Mouse (Mus musculus) neural tube, embryonic 15.5 days (tissue): Measurements from ENCODE around the gene Lypd3. TPM values are rescaled to one million over a fixed set of nuclear protein-coding genes. Genes with fewer than 3 reads are reported as not detected.
A peak's percentile ranks its signal among the peaks of the same experiment; 100 is the strongest.
"Not testable (repeated sequence)": the region's sequence is repeated elsewhere in the genome, so short reads cannot be mapped to it uniquely, and the experiment has no call there.

Experiments used
- ATAC-seq: fragments of 200-750 bp; cut with Nextera tagmentation; 2 replicates; pipeline ENCODE4 v1.8.0; 2017; ENCODE audit warnings: mild to moderate bottlenecking, moderate TSS enrichment, moderate library complexity; ENCODE audit not compliant: low FRiP score
- H3K27ac ChIP-seq: fragments of 300-500 bp; sonication (generic); replicated peaks from 2 replicates; pipeline ENCODE4 v1.5.1; 2015; ENCODE audit warnings: mild to moderate bottlenecking, inconsistent platforms
- H3K27me3 ChIP-seq: fragments of 300-500 bp; sonication (generic); replicated peaks from 2 replicates; pipeline ENCODE4 v1.6.1; 2015; ENCODE audit warnings: inconsistent platforms
- H3K36me3 ChIP-seq: fragments of 300-500 bp; sonication (generic); 2 replicates; pipeline ENCODE4 v1.6.1; 2015; ENCODE audit warnings: inconsistent platforms
- H3K4me1 ChIP-seq: fragments of 300-500 bp; sonication (generic); 2 replicates; pipeline ENCODE4 v1.6.1; 2015; ENCODE audit warnings: inconsistent platforms
- H3K4me2 ChIP-seq: fragments of 300-500 bp; sonication (generic); 2 replicates; pipeline ENCODE4 v1.6.1; 2015; ENCODE audit warnings: inconsistent platforms, mild to moderate bottlenecking, moderate library complexity
- H3K4me3 ChIP-seq: fragments of 300-500 bp; sonication (generic); replicated peaks from 2 replicates; pipeline ENCODE4 v1.5.1; 2015; ENCODE audit warnings: mild to moderate bottlenecking, inconsistent platforms
- H3K9ac ChIP-seq: fragments of 300-500 bp; sonication (generic); replicated peaks from 2 replicates; pipeline ENCODE4 v1.6.1; 2015; ENCODE audit warnings: mild to moderate bottlenecking, inconsistent platforms
- H3K9me3 ChIP-seq: fragments of 300-500 bp; sonication (generic); replicated peaks from 2 replicates; pipeline ENCODE4 v1.6.1; 2016; ENCODE audit warnings: inconsistent platforms
- WGBS: fragments of 180-500 bp; shearing (Covaris S2); methylation state at CpG from one replicate; pipeline ENCODE4 v1.1.7; 2015; ENCODE audit warnings: mixed read lengths; 5-methylcytosine and 5-hydroxymethylcytosine counted together
- polyA plus RNA-seq: library from polyadenylated mRNA; unstranded; fragments of >200 nt; fragmentation: Nextera tagmentation; extraction: Ambion mirVana; gene quantifications from 2 replicates; pipeline ENCODE4 v1.2.1, GENCODE M21; 2015

Gene Lypd3
- polyA plus RNA-seq, 1 experiment from 2014 or later: 0.36 TPM

DNA sequence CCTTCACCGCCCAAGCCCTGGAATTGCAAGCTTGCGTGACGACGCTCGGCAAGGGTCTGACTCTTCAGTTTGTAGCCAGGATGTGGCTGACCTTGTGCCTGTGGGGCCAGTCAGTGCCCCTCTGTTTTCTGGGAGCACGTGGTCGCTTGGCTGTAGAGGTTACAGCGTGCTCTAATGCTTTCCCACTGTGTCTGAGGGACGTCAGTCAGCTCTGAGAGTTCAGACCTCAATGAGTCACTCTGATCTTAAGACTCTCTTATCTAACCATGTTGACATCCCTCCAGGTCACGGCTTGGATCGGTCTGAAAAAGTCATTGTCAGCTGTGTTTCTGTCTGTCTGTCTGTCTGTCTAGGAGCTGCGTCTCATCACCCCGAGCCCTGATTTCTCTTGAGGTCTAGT is 21.5 kb upstream of the Lypd3 start:
- Histone ChIP-seq H3K4me2 (no peak overlapping the region), H3K9me3 (no peaks in the 10 kb centered on the region), H3K36me3 (no peaks in the 10 kb centered on the region), H3K27me3 (peaks cover 44% of the 10 kb centered on the region), H3K27ac (no peak overlapping the region), H3K9ac (no peak overlapping the region), H3K4me3 (no peak overlapping the region), H3K4me1 (peaks cover 23% of the 10 kb centered on the region)
- ATAC-seq: no peak
- WGBS: 84% methylated on average over 13 of the region's 13 CpGs

DNA sequence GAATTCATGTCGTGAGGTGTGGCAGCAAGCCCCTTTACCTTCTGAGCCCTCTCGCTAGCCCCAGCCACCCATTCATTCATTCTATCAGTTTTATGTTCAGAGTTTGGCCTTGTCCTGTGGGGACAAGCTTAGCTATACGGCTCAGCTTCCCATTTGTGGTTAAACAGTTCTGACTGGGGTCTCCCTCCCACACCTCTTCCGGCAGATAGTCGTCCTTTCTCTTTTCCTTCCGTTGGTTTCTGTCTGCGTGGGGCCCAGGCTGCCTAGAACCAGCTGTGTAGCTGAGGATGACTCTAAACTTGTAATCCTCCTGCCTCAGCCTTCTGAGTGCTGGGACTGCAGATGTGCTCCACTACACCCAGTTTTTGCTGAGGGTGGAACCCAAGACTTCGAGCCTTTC is 18.6 kb upstream of the Lypd3 start:
- H3K27me3 ChIP-seq: peaks cover 17% of the 10 kb centered on the region
- no peak overlapping the region for H3K27ac ChIP-seq
- H3K9ac ChIP-seq: no peak overlapping the region
- H3K36me3 ChIP-seq: no peaks in the 10 kb centered on the region
- no peak overlapping the region for H3K4me2 ChIP-seq
- H3K9me3 ChIP-seq: no peaks in the 10 kb centered on the region
- H3K4me1 ChIP-seq: peaks cover under 1% of the 10 kb centered on the region
- no peak overlapping the region for H3K4me3 ChIP-seq
- ATAC-seq: no peak
- WGBS: 77% methylated on average over 8 of the region's 8 CpGs

DNA sequence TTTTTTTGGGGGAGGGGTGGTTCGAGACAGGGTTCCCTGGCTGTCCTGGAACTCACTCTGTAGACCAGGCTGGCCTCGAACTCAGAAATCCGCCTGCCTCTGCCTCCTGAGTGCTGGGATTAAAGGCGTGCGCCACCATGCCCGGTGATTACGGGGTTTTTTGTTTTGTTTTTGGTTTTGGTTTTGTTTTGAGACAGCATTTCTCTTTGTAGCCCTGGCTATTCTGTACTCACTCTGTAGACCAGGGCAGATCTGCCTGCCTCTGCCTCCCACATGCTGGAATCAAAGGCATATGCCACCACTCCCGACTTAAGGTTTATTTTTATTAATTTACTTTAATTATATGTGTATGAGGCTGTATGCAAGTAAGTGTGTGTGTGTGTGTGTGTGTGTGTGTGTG is 18.0 kb upstream of the Lypd3 start:
- H3K4me3 ChIP-seq, H3K4me2 ChIP-seq, H3K9ac ChIP-seq, H3K27ac ChIP-seq, ATAC-seq, H3K36me3 ChIP-seq, H3K4me1 ChIP-seq, H3K9me3 ChIP-seq: not testable (repeated sequence)
- H3K27me3 ChIP-seq: peaks cover 10% of the 10 kb centered on the region
- WGBS: 94% methylated on average over 8 of the region's 8 CpGs

DNA sequence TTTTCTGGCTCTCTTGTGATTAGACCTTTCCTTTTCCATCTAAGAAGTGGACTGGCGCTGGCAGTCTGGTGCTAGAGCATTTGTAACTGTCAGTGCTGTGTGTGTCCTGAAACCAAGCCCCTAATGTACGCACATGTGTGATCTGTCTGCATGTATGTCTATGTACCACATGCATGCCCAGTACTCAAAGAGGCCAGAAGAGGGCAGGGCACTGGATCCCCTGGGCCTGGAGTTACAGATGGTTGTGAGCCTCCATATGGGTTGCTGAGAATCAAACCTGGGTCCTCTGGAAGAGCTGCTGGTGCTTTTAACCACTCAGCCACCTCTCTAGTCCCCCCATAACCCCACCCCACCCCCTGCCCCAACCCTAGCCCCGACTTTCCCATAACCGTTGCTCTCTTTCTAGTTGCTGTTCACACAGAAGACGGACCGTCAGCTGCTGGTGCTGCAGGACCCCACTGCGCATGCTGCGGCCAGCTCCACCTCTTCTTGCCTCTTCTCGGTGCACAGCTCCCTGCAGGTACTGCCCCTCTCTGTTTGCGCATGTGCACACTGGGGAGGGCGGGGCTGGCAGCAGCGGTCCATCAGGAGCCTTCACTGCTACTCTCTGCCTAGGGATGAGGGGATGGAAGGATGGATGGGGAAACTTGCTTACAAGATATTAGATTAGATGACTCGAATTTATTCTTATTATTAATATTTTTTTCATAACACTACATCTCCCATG is 16.5 kb upstream of the Lypd3 start:
- no peaks in the 10 kb centered on the region for H3K4me1 ChIP-seq
- no peaks in the 10 kb centered on the region for H3K36me3 ChIP-seq
- H3K4me3 ChIP-seq: no peak overlapping the region
- H3K4me2 ChIP-seq: no peak overlapping the region
- no peak for ATAC-seq
- no peak overlapping the region for H3K27ac ChIP-seq
- no peaks in the 10 kb centered on the region for H3K9me3 ChIP-seq
- 55% methylated on average over 13 of the region's 13 CpGs for WGBS
- H3K9ac ChIP-seq: no peak overlapping the region
- H3K27me3 ChIP-seq: no peaks in the 10 kb centered on the region

DNA sequence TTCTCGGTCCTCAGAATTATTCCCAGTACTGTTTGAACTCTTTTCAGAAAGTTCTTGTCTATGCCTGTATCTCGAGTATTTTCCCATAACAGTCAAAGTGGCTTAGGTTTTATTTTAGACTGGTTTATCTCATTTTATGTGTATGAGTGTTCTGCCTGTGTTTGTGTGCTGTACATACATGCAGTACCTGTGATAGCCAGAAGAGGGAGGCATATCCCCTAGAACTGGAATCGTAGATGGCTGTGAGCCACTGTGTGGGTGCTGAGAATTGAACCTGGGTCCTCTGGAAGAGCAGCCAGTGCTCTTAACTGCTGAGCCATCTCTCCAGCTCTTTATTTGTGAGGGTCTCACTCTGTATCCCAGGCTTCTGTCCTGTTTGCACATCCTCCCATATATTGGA is 15.2 kb upstream of the Lypd3 start:
- no peak overlapping the region for H3K4me3 ChIP-seq
- ATAC-seq: no peak
- no peaks in the 10 kb centered on the region for H3K36me3 ChIP-seq
- H3K9ac ChIP-seq: no peak overlapping the region
- H3K27me3 ChIP-seq: no peaks in the 10 kb centered on the region; the same call in 1 of the 2 replicates
- 84% methylated on average over 3 of the region's 3 CpGs for WGBS
- H3K9me3 ChIP-seq: no peaks in the 10 kb centered on the region
- no peak overlapping the region for H3K27ac ChIP-seq
- H3K4me1 ChIP-seq: no peaks in the 10 kb centered on the region
- no peak overlapping the region for H3K4me2 ChIP-seq

DNA sequence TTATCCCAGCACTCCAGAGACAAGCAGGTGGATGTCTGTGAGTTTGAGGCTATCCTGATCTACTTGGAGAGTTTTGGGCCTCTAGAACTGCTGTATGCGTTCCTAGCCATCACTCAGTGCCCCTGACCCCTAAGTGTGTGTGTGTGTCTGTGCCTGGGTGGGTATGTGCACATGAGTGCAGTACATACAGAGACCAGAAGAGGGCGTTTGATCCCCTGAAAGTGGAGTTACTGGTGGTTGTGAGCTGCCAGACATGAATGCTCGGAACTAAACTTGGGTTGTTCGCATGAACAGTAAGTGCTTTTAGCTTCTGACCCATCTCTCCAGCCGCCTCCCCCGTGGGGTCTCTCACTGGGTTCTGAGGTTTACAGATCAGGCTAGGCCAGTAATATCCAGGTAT is 13.4 kb upstream of the Lypd3 start:
- Histone ChIP-seq H3K27ac (no peak overlapping the region), H3K9me3 (no peaks in the 10 kb centered on the region), H3K27me3 (no peaks in the 10 kb centered on the region; the same call in 1 of the 2 replicates), H3K4me2 (no peak overlapping the region), H3K9ac (no peak overlapping the region), H3K36me3 (no peaks in the 10 kb centered on the region), H3K4me3 (no peak overlapping the region), H3K4me1 (no peaks in the 10 kb centered on the region)
- 84% methylated on average over 6 of the region's 6 CpGs for WGBS
- ATAC-seq: no peak

DNA sequence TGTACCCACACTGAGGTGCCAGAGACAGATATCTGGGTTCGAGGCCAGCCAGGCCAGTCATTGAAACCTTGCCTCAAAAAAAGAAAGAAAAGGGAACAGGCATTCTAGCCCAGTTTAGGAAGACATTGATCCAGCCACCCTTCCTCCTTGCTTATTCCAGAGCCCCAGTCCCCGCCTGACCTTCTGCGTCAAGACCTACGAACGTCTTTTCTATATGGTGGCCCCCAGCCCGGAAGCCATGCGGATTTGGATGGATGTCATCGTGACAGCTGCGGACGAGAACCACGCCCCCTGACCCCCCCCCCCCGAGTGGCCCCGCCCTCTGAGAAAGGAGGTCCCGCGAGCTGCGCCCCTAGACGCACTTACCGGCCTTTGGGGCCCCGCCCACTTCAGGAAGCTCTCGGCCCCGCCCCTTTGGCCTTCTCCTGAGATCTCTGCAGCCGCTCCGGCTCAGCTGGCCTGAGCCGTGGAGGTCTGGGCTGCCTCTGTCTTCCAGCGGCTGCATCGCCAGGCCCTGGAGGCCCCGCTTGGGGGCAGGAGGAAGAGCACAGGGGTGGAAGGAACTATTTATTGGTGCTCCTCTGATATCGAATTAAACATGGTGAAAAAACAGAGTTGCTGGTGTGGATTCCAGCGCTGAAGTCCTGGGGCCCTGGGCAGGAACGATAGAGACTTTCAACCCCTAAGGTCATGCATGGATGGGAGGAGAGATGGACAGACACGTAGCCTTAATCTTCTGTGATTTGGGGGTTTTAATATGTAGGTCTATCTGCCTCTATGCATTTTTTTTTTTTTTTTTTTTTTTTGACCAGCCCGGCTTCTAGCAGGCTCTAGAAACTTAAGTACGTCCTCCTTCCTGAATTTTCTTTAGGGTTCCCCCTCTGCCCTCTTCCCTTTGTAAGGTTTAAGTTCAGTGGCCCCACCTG is 7.4 kb upstream of the Lypd3 start:
- H3K36me3 ChIP-seq: no peaks in the 10 kb centered on the region
- H3K27me3 ChIP-seq: no peaks in the 10 kb centered on the region; the same call in 1 of the 2 replicates

DNA sequence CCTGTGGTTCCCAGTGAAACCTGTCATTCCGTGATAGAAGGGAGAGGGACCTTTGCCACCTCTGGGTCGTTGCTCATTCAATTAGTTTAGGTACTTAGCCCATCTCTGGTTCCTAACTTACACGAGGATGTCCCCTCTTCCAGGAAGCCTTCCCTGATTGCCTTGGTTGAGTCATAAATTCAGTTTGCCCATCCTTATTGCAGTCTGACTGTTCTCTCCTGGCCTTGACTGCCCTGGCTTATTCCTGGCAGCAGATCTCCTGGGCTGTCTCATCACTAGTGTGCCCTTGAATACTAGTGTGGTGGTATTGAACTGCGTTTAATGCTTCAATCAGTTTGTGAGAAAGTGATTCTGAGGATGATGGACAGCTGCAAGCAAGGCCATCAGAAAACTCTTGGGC is 6.7 kb upstream of the Lypd3 start:
- WGBS: 78% methylated on average over 4 of the region's 4 CpGs
- Histone ChIP-seq H3K4me3 (no peak overlapping the region), H3K9ac (no peak overlapping the region), H3K36me3 (no peaks in the 10 kb centered on the region), H3K4me1 (peaks cover 3% of the 10 kb centered on the region), H3K27ac (no peak overlapping the region), H3K27me3 (no peaks in the 10 kb centered on the region; the same call in 1 of the 2 replicates), H3K9me3 (no peaks in the 10 kb centered on the region), H3K4me2 (no peak overlapping the region)
- no peak for ATAC-seq

More for the DNA sequence above, 7.4 kb upstream of the Lypd3 start:
- ATAC-seq: peak; percentile 80
- Histone ChIP-seq H3K27ac (no peak overlapping the region), H3K4me3 (peak overlapping the region; percentile 34), H3K9me3 (no peaks in the 10 kb centered on the region), H3K9ac (peak overlapping the region; percentile 36), H3K4me1 (peaks cover 3% of the 10 kb centered on the region), H3K4me2 (peak overlapping the region; percentile 67)
- 10% methylated on average over 32 of the region's 33 CpGs for WGBS

DNA sequence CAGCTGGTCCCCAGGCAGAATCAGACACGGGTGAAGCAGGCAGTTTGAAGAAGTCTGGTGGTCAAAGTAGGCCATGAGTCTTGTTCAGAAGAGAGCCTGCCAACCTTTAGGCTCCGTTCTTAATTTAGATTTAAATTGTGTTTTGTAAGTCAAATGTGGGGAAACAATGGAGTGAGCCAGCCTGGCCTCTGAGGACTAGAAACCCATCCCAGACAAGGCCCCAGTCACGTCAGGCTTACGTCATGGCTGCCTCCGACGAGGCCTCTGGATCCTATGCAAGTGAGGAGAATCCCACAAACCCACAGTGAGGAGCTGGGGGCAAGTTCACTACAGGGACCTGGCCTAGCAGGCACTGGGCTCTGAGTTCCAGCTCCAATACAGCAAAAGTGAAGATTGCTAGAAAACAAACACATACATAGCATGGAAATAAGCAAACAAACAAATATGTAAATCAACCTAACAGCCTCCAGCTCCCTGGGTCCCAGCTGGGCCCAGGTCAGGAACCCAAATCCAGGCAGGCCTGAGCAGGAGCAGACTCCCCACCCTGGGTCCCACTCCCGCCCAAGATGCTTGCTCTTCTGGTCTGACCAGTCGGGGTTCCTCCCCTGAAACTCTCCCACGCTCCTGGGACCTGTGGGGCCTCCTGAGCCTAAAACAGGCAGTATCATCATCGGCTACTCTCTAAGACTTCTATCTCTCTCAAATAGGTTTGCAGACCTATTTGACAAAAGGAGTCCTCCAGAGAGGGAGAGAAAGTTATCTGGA is 6.1 kb upstream of the Lypd3 start:
- no peak for ATAC-seq
- Histone ChIP-seq H3K4me3 (no peak overlapping the region), H3K9me3 (no peaks in the 10 kb centered on the region), H3K27ac (no peak overlapping the region), H3K36me3 (no peaks in the 10 kb centered on the region), H3K9ac (no peak overlapping the region), H3K4me1 (peaks cover 3% of the 10 kb centered on the region), H3K4me2 (no peak overlapping the region), H3K27me3 (no peaks in the 10 kb centered on the region; the same call in 1 of the 2 replicates)
- 68% methylated on average over 10 of the region's 10 CpGs for WGBS

DNA sequence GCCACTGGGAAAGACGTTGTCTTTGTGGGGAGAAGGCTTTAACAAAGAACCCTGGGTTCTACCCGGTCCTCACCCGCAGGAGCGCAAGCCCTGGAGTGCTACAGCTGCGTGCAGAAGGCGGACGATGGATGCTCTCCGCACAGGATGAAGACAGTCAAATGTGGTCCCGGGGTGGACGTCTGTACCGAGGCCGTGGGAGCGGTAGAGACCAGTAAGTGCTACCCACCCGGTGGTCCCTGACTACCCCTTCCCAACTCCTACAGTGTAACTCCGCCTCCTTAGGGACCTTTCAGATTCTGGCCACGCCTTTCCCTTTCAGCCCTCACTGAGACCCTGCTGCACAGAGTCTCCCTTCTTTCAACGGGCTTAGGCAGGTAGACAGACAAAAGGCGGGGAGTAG is 696 bp downstream of the Lypd3 start:
- H3K27me3 ChIP-seq: peaks cover 57% of the 10 kb centered on the region
- ATAC-seq: 0 out of 2 replicates have a peak, but pooled peaks have one; percentile 19

More for the DNA sequence above, 696 bp downstream of the Lypd3 start:
- WGBS: under 1% methylated on average over 18 of the region's 18 CpGs
- Histone ChIP-seq H3K4me2 (peak overlapping the region; percentile 40), H3K9ac (no peak overlapping the region), H3K4me3 (peak overlapping the region; percentile 6; the same call in 1 of the 2 replicates), H3K36me3 (no peaks in the 10 kb centered on the region), H3K4me1 (peaks cover 20% of the 10 kb centered on the region), H3K27ac (no peak overlapping the region), H3K9me3 (no peaks in the 10 kb centered on the region)
